Mouse (Mus musculus) heart, embryonic 12.5 days (tissue): Measurements from ENCODE around the gene Rps6ka2. TPM values are rescaled to one million over a fixed set of nuclear protein-coding genes. Genes with fewer than 3 reads are reported as not detected.

Source experiments
- polyA plus RNA-seq: library from polyadenylated mRNA; unstranded; fragments of >200 nt; fragmentation: Nextera tagmentation; extraction: Ambion mirVana; gene quantifications from 2 replicates; pipeline ENCODE4 v1.2.1, GENCODE M21; 2016

The Rps6ka2 gene
- polyA plus RNA-seq, 1 experiment from 2014 or later: 62.5 TPM

Other genes starting within 250 kb of the Rps6ka2 start
- gene Rsph3b, start 221.4 kb upstream of the Rps6ka2 start, polyA plus RNA-seq: 54.5 and 58.5 TPM in 2 replicates
- gene Tagap1, start 209.0 kb upstream of the Rps6ka2 start, polyA plus RNA-seq: 28.8 and 29.2 TPM in 2 replicates
- 227 and 228 TPM in 2 replicates for gene Rnaset2b, start 199.5 kb upstream of the Rps6ka2 start, polyA plus RNA-seq
- 0.17 and 0.19 TPM in 2 replicates for gene Gm49721, start 191.2 kb upstream of the Rps6ka2 start, polyA plus RNA-seq
- gene Gm1604a, start 144.5 kb upstream of the Rps6ka2 start, polyA plus RNA-seq: not detected in 2 replicates
- gene Tcp10a, start 154.5 kb downstream of the Rps6ka2 start, polyA plus RNA-seq: not detected in 2 replicates
- not detected in 2 replicates for gene Ttll2, start 182.6 kb downstream of the Rps6ka2 start, polyA plus RNA-seq
- gene Gm49630, start 201.9 kb downstream of the Rps6ka2 start, polyA plus RNA-seq: not detected in 2 replicates
- gene Unc93a2, start 215.3 kb downstream of the Rps6ka2 start, polyA plus RNA-seq: not detected in 2 replicates